ENCODE assay signal across 8 mouse cellular contexts in genomic region chr13:55487578-55488498, GRCm38 (mm10). TPM values are rescaled to one million over a fixed set of nuclear protein-coding genes. Genes with fewer than 3 reads are reported as not detected.
DNase-seq lines count a peak whose midpoint lies in the region; ATAC-seq and TF ChIP-seq lines count a peak whose summit lies in the region.

Gene Dbn1, minus strand, starts transcription at chr13:55488111.

- TF ChIP-seq CTCF in G1E (IDR thresholded peaks at IDR 0.05; ENCODE audit: low read depth, low read length), result no peak

- 1% methylated on average over 33 of the region's 83 CpGs for WGBS in embryonic facial prominence, embryonic 12.5 days
- under 1% methylated on average over 65 of the region's 83 CpGs for WGBS in hindbrain, embryonic 10.5 days
- WGBS in midbrain, embryonic 12.5 days, result 1% methylated on average over 58 of the region's 83 CpGs

- DNase-seq in gastrocnemius, postnatal 10 days, result peak; percentile 70
- no peak for DNase-seq in gastrocnemius, adult 18-20 months (ENCODE audit: low spot score)
- DNase-seq in G1E (ENCODE audit: low spot score), result no peak
- DNase-seq in hindbrain, embryonic 10.5 days (ENCODE audit: low spot score), result peak; percentile 84
- peak in 1 of 2 experiments; percentile 64 for DNase-seq in left cerebral cortex, postnatal 36 days (ENCODE audit: low spot score in 2 of 2)
- no peak for DNase-seq in c-Kit-positive CD71-positive TER-119-positive erythroid progenitor cells, embryonic 14.5 days (ENCODE audit: low spot score)

- H3K27me3 ChIP-seq in G1E (ENCODE audit: insufficient read depth, low read length), result peaks cover 81% of the 10 kb centered on the region
- H3K27me3 ChIP-seq in embryonic facial prominence, embryonic 12.5 days, result no peaks in the 10 kb centered on the region
- H3K27me3 ChIP-seq in hindbrain, embryonic 10.5 days (ENCODE audit: insufficient read depth, poor library complexity, severe bottlenecking), result 0 out of 2 replicates have a peak, but pooled peaks cover 3% of the 10 kb centered on the region
- no peaks in the 10 kb centered on the region for H3K27me3 ChIP-seq in midbrain, embryonic 12.5 days

- ATAC-seq in G1E (ENCODE audit: extremely low read depth, insufficient number of reproducible peaks, low FRiP score, poor library complexity, severe bottlenecking), result no peak
- peak; percentile 68 for ATAC-seq in embryonic facial prominence, embryonic 12.5 days (ENCODE audit: insufficient number of reproducible peaks, insufficient read depth, low FRiP score, low TSS enrichment)
- ATAC-seq in midbrain, embryonic 12.5 days (ENCODE audit: low FRiP score, low read depth), result peak; percentile 82

- intact Hi-C loops in left cerebral cortex, postnatal 36 days (cut with DNase I), result no loop called here

- H3K4me1 ChIP-seq in G1E (ENCODE audit: insufficient read depth, low read depth, low read length), result peaks cover 3% of the 10 kb centered on the region; the same call in 1 of the 2 replicates
- H3K4me1 ChIP-seq in embryonic facial prominence, embryonic 12.5 days, result peaks cover 42% of the 10 kb centered on the region
- peaks cover 63% of the 10 kb centered on the region for H3K4me1 ChIP-seq in hindbrain, embryonic 10.5 days (replicated peaks)
- peaks cover 50% of the 10 kb centered on the region for H3K4me1 ChIP-seq in midbrain, embryonic 12.5 days

- no peaks in the 10 kb centered on the region for H3K9me3 ChIP-seq in G1E (replicated peaks)
- H3K9me3 ChIP-seq in embryonic facial prominence, embryonic 12.5 days, result no peaks in the 10 kb centered on the region
- H3K9me3 ChIP-seq in hindbrain, embryonic 10.5 days, result no peaks in the 10 kb centered on the region
- no peaks in the 10 kb centered on the region for H3K9me3 ChIP-seq in midbrain, embryonic 12.5 days

- peak within 1 kb of the TSS; percentile 98 for H3K9ac ChIP-seq in embryonic facial prominence, embryonic 12.5 days
- H3K9ac ChIP-seq in midbrain, embryonic 12.5 days (replicated peaks), result peak within 1 kb of the TSS; percentile 97

- H3K27ac ChIP-seq in embryonic facial prominence, embryonic 12.5 days, result peak within 1 kb of the TSS; percentile 96
- peak within 1 kb of the TSS; percentile 100 for H3K27ac ChIP-seq in hindbrain, embryonic 10.5 days
- H3K27ac ChIP-seq in midbrain, embryonic 12.5 days (replicated peaks), result peak within 1 kb of the TSS; percentile 99

- peak within 1 kb of the TSS; percentile 34; the same call in 1 of the 2 replicates for H3K4me3 ChIP-seq in G1E (ENCODE audit: low read depth, low read length)
- H3K4me3 ChIP-seq in embryonic facial prominence, embryonic 12.5 days, result peak within 1 kb of the TSS; percentile 85
- peak within 1 kb of the TSS; percentile 98 for H3K4me3 ChIP-seq in hindbrain, embryonic 10.5 days
- H3K4me3 ChIP-seq in midbrain, embryonic 12.5 days, result peak within 1 kb of the TSS; percentile 68

- peak within 1 kb of the TSS; percentile 95 for H3K4me2 ChIP-seq in embryonic facial prominence, embryonic 12.5 days (replicated peaks)
- H3K4me2 ChIP-seq in midbrain, embryonic 12.5 days (replicated peaks), result peak within 1 kb of the TSS; percentile 96

- no peaks in the 10 kb centered on the region for H3K36me3 ChIP-seq in G1E (replicated peaks)
- peaks cover 13% of the 10 kb centered on the region for H3K36me3 ChIP-seq in embryonic facial prominence, embryonic 12.5 days
- peaks cover 23% of the 10 kb centered on the region for H3K36me3 ChIP-seq in hindbrain, embryonic 10.5 days
- H3K36me3 ChIP-seq in midbrain, embryonic 12.5 days, result peaks cover 7% of the 10 kb centered on the region

RNA-seq across cellular contexts. Expression of gene Dbn1, which starts in this region (rescaled TPM):
- total RNA-seq in gastrocnemius, postnatal 10 days (2021), result 10 to 100 TPM; 52.6 to 71.2 TPM
- total RNA-seq in gastrocnemius, adult 18-20 months (2021), result 1 to 10 TPM; 4.0 to 6.2 TPM
- total RNA-seq in G1E (2014; fragmentation: Nextera tagmentation) (not detected in 2 replicates), G1E (2017) (0.23 and 0.33 TPM in 2 replicates)
- 0.25 and 0.30 TPM in 2 replicates for polyA plus RNA-seq in G1E (2012)
- 383 and 387 TPM in 2 replicates for polyA plus RNA-seq in embryonic facial prominence, embryonic 12.5 days (2016; fragmentation: Nextera tagmentation; extraction: Ambion mirVana)
- 420 and 518 TPM in 2 replicates for polyA plus RNA-seq in hindbrain, embryonic 10.5 days (2016; fragmentation: Nextera tagmentation; extraction: Ambion mirVana)
- 100 to 1,000 TPM; 247 to 314 TPM for total RNA-seq in left cerebral cortex, postnatal 36 days (2021)
- 558 and 585 TPM in 2 replicates for polyA plus RNA-seq in midbrain, embryonic 12.5 days (2016; fragmentation: Nextera tagmentation; extraction: Ambion mirVana)

Comparison
In these comparisons a context has a peak if more than half of its experiments do, and no peak if none do; other contexts are left out.
1. RNA of gene Dbn1 (total RNA-seq): 247 to 314 TPM in left cerebral cortex, postnatal 36 days and 52.6 to 71.2 TPM in gastrocnemius, postnatal 10 days; 4.0 to 6.2 TPM in gastrocnemius, adult 18-20 months and 0.23 to 0.33 TPM in G1E; every median in the first group is over 4 times any median in the second.
2. RNA of gene Dbn1 (polyA plus RNA-seq): 558 to 585 TPM in midbrain, embryonic 12.5 days, 420 to 518 TPM in hindbrain, embryonic 10.5 days and 383 to 387 TPM in embryonic facial prominence, embryonic 12.5 days; 0.25 to 0.30 TPM in G1E; every median in the first group is over 100 times any median in the second.
3. DNase-seq: peak in gastrocnemius, postnatal 10 days (single experiment) and hindbrain, embryonic 10.5 days (single experiment); none in gastrocnemius, adult 18-20 months (single experiment), G1E (single experiment) and c-Kit-positive CD71-positive TER-119-positive erythroid progenitor cells, embryonic 14.5 days (single experiment).
4. H3K4me3 ChIP-seq: peak in every context shown above with its lines; median percentile 98 in hindbrain, embryonic 10.5 days; 85 in embryonic facial prominence, embryonic 12.5 days; 68 in midbrain, embryonic 12.5 days; 34 in G1E.
5. Peak in every context shown above with its lines, with median percentiles within 50 percentile points of each other: H3K27ac ChIP-seq.